Mouse (Mus musculus) midbrain, postnatal 0 days (tissue): Measurements from ENCODE around the gene Fahd1. TPM values are rescaled to one million over a fixed set of nuclear protein-coding genes. Genes with fewer than 3 reads are reported as not detected.
A peak's percentile ranks its signal among the peaks of the same experiment; 100 is the strongest.

Experiments used
- ATAC-seq: fragments of 200-750 bp; cut with Nextera tagmentation; 2 replicates; pipeline ENCODE4 v1.8.0; 2017; ENCODE audit warnings: moderate number of reproducible peaks, mild to moderate bottlenecking, moderate TSS enrichment, moderate library complexity; ENCODE audit not compliant: low FRiP score
- DNase-seq: peaks from one replicate; pipeline ENCODE4 v3.0.0-alpha.2; 2015; ENCODE audit warnings: low spot score
- H3K27ac ChIP-seq: fragments of 300-500 bp; sonication (generic); 2 replicates; pipeline ENCODE4 v1.5.1; 2014; ENCODE audit warnings: low read depth, mild to moderate bottlenecking, low read length, mixed read lengths
- H3K27me3 ChIP-seq: fragments of 300-500 bp; sonication (generic); 2 replicates; pipeline ENCODE4 v1.6.1; 2014; ENCODE audit warnings: low read length, control low read depth, mixed read lengths; ENCODE audit not compliant: insufficient read depth
- H3K36me3 ChIP-seq: fragments of 300-500 bp; sonication (generic); 2 replicates; pipeline ENCODE4 v1.6.1; 2014; ENCODE audit warnings: low read length, control low read depth, mixed read lengths; ENCODE audit not compliant: insufficient read depth
- H3K4me1 ChIP-seq: fragments of 300-500 bp; sonication (generic); 2 replicates; pipeline ENCODE4 v1.6.1; 2014; ENCODE audit warnings: mild to moderate bottlenecking, control low read depth, antibody characterized with exemption, low read length, mixed read lengths; ENCODE audit not compliant: insufficient read depth
- H3K4me2 ChIP-seq: fragments of 300-500 bp; sonication (generic); 2 replicates; pipeline ENCODE4 v1.6.1; 2014; ENCODE audit warnings: low read depth, mild to moderate bottlenecking, low read length, mixed read lengths; ENCODE audit not compliant: poor library complexity, severe bottlenecking
- H3K4me3 ChIP-seq: fragments of 300-500 bp; sonication (generic); 2 replicates; pipeline ENCODE4 v1.5.1; 2014; ENCODE audit warnings: low read depth, mild to moderate bottlenecking, low read length, moderate library complexity
- H3K9ac ChIP-seq: fragments of 300-500 bp; sonication (generic); replicated peaks from 2 replicates; pipeline ENCODE4 v1.6.1; 2014; ENCODE audit warnings: mild to moderate bottlenecking, low read length, moderate library complexity, mixed read lengths; ENCODE audit not compliant: poor library complexity, severe bottlenecking
- H3K9me3 ChIP-seq: fragments of 300-500 bp; sonication (generic); 2 replicates; pipeline ENCODE4 v1.6.1; 2016; ENCODE audit warnings: low read length, control low read depth
- CTCF ChIP-seq: IDR thresholded peaks from 2 replicates; pipeline ENCODE4 v1.5.1; 2016; ENCODE audit warnings: antibody characterized with exemption, mild to moderate bottlenecking
- WGBS: fragments of 180-500 bp; shearing (Covaris S2); extraction: QIAGEN DNeasy Blood & Tissue Kit; methylation state at CpG from one replicate; pipeline ENCODE4 v1.1.7; 2014; 5-methylcytosine and 5-hydroxymethylcytosine counted together
- polyA plus RNA-seq: library from polyadenylated mRNA; unstranded; fragments of >200 nt; fragmentation: Nextera tagmentation; extraction: Ambion mirVana; gene quantifications from 2 replicates; pipeline ENCODE4 v1.2.1, GENCODE M21; 2015
- total RNA-seq: library from RNA; depleted of rRNA; stranded (reverse); fragments of >200 nt; gene quantifications from 2 replicates; pipeline ENCODE4 v1.2.3, GENCODE M21; 2014

The Fahd1 gene
- total and polyA plus RNA-seq, 2 experiments from 2014 or later = 11.7 to 18.2 TPM

GRCm38 (mm10) chr17:24821351-24822280 is 28.5 kb downstream of the Fahd1 start:
- no peak overlapping the region for H3K27ac ChIP-seq
- no peaks in the 10 kb centered on the region for H3K36me3 ChIP-seq
- H3K27me3 ChIP-seq = 0 out of 2 replicates have a peak, but pooled peaks cover 8% of the 10 kb centered on the region
- WGBS = 61% methylated on average over 3 of the region's 3 CpGs
- TF ChIP-seq CTCF = no peak
- H3K9ac ChIP-seq = no peak overlapping the region
- DNase-seq = no peak
- no peaks in the 10 kb centered on the region for H3K4me1 ChIP-seq
- H3K4me2 ChIP-seq = no peak overlapping the region
- H3K4me3 ChIP-seq = no peak overlapping the region
- no peaks in the 10 kb centered on the region for H3K9me3 ChIP-seq
- no peak for ATAC-seq

- H3K27me3 ChIP-seq = 0 out of 2 replicates have a peak, but pooled peaks cover 8% of the 10 kb centered on the region
- TF ChIP-seq CTCF = no peak
- DNase-seq = no peak
- no peak overlapping the region for H3K27ac ChIP-seq
- H3K4me3 ChIP-seq = no peak overlapping the region
- 69% methylated on average over 2 of the region's 2 CpGs for WGBS
- H3K9me3 ChIP-seq = no peaks in the 10 kb centered on the region
- H3K4me2 ChIP-seq = no peak overlapping the region
- H3K4me1 ChIP-seq = no peaks in the 10 kb centered on the region
- H3K9ac ChIP-seq = no peak overlapping the region
- ATAC-seq = no peak
- H3K36me3 ChIP-seq = no peaks in the 10 kb centered on the region
Measured at GRCm38 (mm10) chr17:24819469-24819868, 30.7 kb downstream of the Fahd1 start.

- DNase-seq (no peak), ATAC-seq (no peak)
- WGBS = 46% methylated on average over 6 of the region's 6 CpGs
- Histone ChIP-seq H3K4me1 (no peaks in the 10 kb centered on the region), H3K36me3 (no peaks in the 10 kb centered on the region), H3K27me3 (0 out of 2 replicates have a peak, but pooled peaks cover 5% of the 10 kb centered on the region), H3K27ac (no peak overlapping the region), H3K9me3 (no peaks in the 10 kb centered on the region), H3K9ac (no peak overlapping the region), H3K4me3 (no peak overlapping the region), H3K4me2 (no peak overlapping the region)
- no peak for TF ChIP-seq CTCF
Measured at GRCm38 (mm10) chr17:24818172-24818571, 32.0 kb downstream of the Fahd1 start.

DNA sequence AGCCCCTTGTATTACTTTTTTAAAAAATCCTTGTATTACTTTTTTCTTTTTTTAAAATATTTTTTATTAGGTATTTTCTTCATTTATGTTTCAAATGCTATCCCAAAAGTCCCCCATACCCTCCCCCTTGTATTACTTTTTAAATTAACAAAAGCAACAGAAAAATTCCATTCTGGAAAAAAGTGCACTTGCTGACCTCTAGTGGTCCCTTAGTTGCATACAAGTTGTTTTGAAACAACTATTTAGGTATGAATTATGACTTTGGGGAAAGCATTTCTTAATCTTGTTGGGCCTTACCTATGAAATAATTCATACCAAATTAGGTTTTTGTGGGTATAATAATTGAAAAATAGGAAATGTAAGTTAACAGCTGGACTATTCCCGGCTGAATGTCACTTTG is 32.7 kb downstream of the Fahd1 start:
- 44% methylated on average over 1 of the region's 1 CpGs for WGBS
- TF ChIP-seq CTCF = peak; percentile 69
- DNase-seq = peak; percentile 15

GRCm38 (mm10) chr17:24815256-24815655 is 34.9 kb downstream of the Fahd1 start:
- Histone ChIP-seq H3K27ac (no peak overlapping the region), H3K4me1 (no peaks in the 10 kb centered on the region), H3K27me3 (0 out of 2 replicates have a peak, but pooled peaks cover 3% of the 10 kb centered on the region), H3K4me2 (no peak overlapping the region), H3K36me3 (no peaks in the 10 kb centered on the region), H3K4me3 (no peak overlapping the region), H3K9me3 (no peaks in the 10 kb centered on the region), H3K9ac (no peak overlapping the region)
- 80% methylated on average over 5 of the region's 5 CpGs for WGBS
- DNase-seq (no peak), ATAC-seq (no peak)
- no peak for TF ChIP-seq CTCF

More for the DNA sequence above, 32.7 kb downstream of the Fahd1 start:
- Histone ChIP-seq H3K27ac (no peak overlapping the region), H3K4me1 (no peaks in the 10 kb centered on the region), H3K9me3 (no peaks in the 10 kb centered on the region), H3K27me3 (0 out of 2 replicates have a peak, but pooled peaks cover 5% of the 10 kb centered on the region), H3K4me2 (no peak overlapping the region), H3K36me3 (no peaks in the 10 kb centered on the region), H3K9ac (no peak overlapping the region), H3K4me3 (no peak overlapping the region)
- no peak for ATAC-seq

GRCm38 (mm10) chr17:24812215-24812614 is 37.9 kb downstream of the Fahd1 start:
- H3K4me2 ChIP-seq = no peak overlapping the region
- no peak for TF ChIP-seq CTCF
- no peaks in the 10 kb centered on the region for H3K4me1 ChIP-seq
- no peak overlapping the region for H3K9ac ChIP-seq
- no peaks in the 10 kb centered on the region for H3K9me3 ChIP-seq
- no peak overlapping the region for H3K27ac ChIP-seq
- H3K36me3 ChIP-seq = no peaks in the 10 kb centered on the region
- H3K4me3 ChIP-seq = no peak overlapping the region
- peaks cover 3% of the 10 kb centered on the region; the same call in 1 of the 2 replicates for H3K27me3 ChIP-seq
- 34% methylated on average over 2 of the region's 2 CpGs for WGBS
- DNase-seq (no peak), ATAC-seq (no peak)
